Mouse (Mus musculus) midbrain, postnatal 0 days (tissue): ENCODE data around the gene Creb1. TPM values are rescaled to one million over a fixed set of nuclear protein-coding genes. Genes with fewer than 3 reads are reported as not detected.

ENCODE experiments used
- ATAC-seq: fragments of 200-750 bp; cut with Nextera tagmentation; 2 replicates; pipeline ENCODE4 v1.8.0; 2017; ENCODE audit warnings: moderate number of reproducible peaks, mild to moderate bottlenecking, moderate TSS enrichment, moderate library complexity; ENCODE audit not compliant: low FRiP score
- DNase-seq: peaks from one replicate; pipeline ENCODE4 v3.0.0-alpha.2; 2015; ENCODE audit warnings: low spot score
- H3K27ac ChIP-seq: fragments of 300-500 bp; sonication (generic); 2 replicates; pipeline ENCODE4 v1.5.1; 2014; ENCODE audit warnings: low read depth, mild to moderate bottlenecking, low read length, mixed read lengths
- H3K27me3 ChIP-seq: fragments of 300-500 bp; sonication (generic); 2 replicates; pipeline ENCODE4 v1.6.1; 2014; ENCODE audit warnings: low read length, control low read depth, mixed read lengths; ENCODE audit not compliant: insufficient read depth
- H3K36me3 ChIP-seq: fragments of 300-500 bp; sonication (generic); 2 replicates; pipeline ENCODE4 v1.6.1; 2014; ENCODE audit warnings: low read length, control low read depth, mixed read lengths; ENCODE audit not compliant: insufficient read depth
- H3K4me1 ChIP-seq: fragments of 300-500 bp; sonication (generic); 2 replicates; pipeline ENCODE4 v1.6.1; 2014; ENCODE audit warnings: mild to moderate bottlenecking, control low read depth, antibody characterized with exemption, low read length, mixed read lengths; ENCODE audit not compliant: insufficient read depth
- H3K4me2 ChIP-seq: fragments of 300-500 bp; sonication (generic); 2 replicates; pipeline ENCODE4 v1.6.1; 2014; ENCODE audit warnings: low read depth, mild to moderate bottlenecking, low read length, mixed read lengths; ENCODE audit not compliant: poor library complexity, severe bottlenecking
- H3K4me3 ChIP-seq: fragments of 300-500 bp; sonication (generic); 2 replicates; pipeline ENCODE4 v1.5.1; 2014; ENCODE audit warnings: low read depth, mild to moderate bottlenecking, low read length, moderate library complexity
- H3K9ac ChIP-seq: fragments of 300-500 bp; sonication (generic); replicated peaks from 2 replicates; pipeline ENCODE4 v1.6.1; 2014; ENCODE audit warnings: mild to moderate bottlenecking, low read length, moderate library complexity, mixed read lengths; ENCODE audit not compliant: poor library complexity, severe bottlenecking
- H3K9me3 ChIP-seq: fragments of 300-500 bp; sonication (generic); 2 replicates; pipeline ENCODE4 v1.6.1; 2016; ENCODE audit warnings: low read length, control low read depth
- CTCF ChIP-seq: IDR thresholded peaks from 2 replicates; pipeline ENCODE4 v1.5.1; 2016; ENCODE audit warnings: antibody characterized with exemption, mild to moderate bottlenecking
- WGBS: fragments of 180-500 bp; shearing (Covaris S2); extraction: QIAGEN DNeasy Blood & Tissue Kit; methylation state at CpG from one replicate; pipeline ENCODE4 v1.1.7; 2014; 5-methylcytosine and 5-hydroxymethylcytosine counted together
- polyA plus RNA-seq: library from polyadenylated mRNA; unstranded; fragments of >200 nt; fragmentation: Nextera tagmentation; extraction: Ambion mirVana; gene quantifications from 2 replicates; pipeline ENCODE4 v1.2.1, GENCODE M21; 2015
- total RNA-seq: library from RNA; depleted of rRNA; stranded (reverse); fragments of >200 nt; gene quantifications from 2 replicates; pipeline ENCODE4 v1.2.3, GENCODE M21; 2014; rRNA removed

Creb1 gene
- 45.1 and 52.9 TPM in 2 replicates for total RNA-seq
- polyA plus RNA-seq, result 10.3 and 11.8 TPM in 2 replicates

GRCm38 (mm10) chr1:64532589-64533470 is at the start of gene Creb1:
Gene Creb1, plus strand, starts transcription at chr1:64532645.
- peak; percentile 98 for ATAC-seq
- DNase-seq, result peak; percentile 98
- TF ChIP-seq CTCF, result peak; percentile 50
- H3K27me3 ChIP-seq, result no peaks in the 10 kb centered on the region
- H3K4me3 ChIP-seq, result peak within 1 kb of the TSS; percentile 94
- peaks cover 8% of the 10 kb centered on the region; the same call in 1 of the 2 replicates for H3K4me1 ChIP-seq
- no peaks in the 10 kb centered on the region for H3K9me3 ChIP-seq
- no peaks in the 10 kb centered on the region for H3K36me3 ChIP-seq
- peak within 1 kb of the TSS; percentile 98 for H3K9ac ChIP-seq
- H3K4me2 ChIP-seq, result peak within 1 kb of the TSS; percentile 89
- WGBS, result under 1% methylated on average over 69 of the region's 119 CpGs
- H3K27ac ChIP-seq, result peak within 1 kb of the TSS; percentile 100

DNA sequence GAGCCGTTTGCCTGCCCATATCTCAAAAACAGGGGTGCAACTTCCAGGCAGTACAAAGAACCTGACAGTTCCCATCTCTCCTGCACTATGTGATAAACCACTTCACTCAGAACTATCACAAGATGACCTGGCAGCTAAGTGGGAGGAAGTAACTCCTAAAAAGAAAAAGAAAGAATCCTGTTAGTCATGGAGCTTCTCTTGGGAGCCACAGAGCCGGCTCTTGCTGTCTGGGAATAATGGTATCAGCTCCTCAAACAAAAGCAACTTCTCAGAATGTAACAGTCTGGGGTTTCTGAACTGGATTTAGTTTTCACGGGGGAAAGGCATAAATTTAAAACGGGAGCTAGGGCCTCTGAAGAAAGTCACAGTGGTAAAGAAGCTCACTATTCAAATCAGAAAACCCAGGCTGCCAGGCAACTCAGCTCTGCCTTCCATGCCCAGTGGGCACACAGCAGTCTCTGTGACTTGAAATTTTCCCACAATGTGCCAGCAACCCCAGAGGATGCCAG is 43.9 kb upstream of the Creb1 start:
- Histone ChIP-seq H3K4me2 (no peak overlapping the region), H3K4me3 (no peak overlapping the region), H3K27me3 (no peaks in the 10 kb centered on the region), H3K36me3 (no peaks in the 10 kb centered on the region), H3K9me3 (no peaks in the 10 kb centered on the region), H3K4me1 (0 out of 2 replicates have a peak, but pooled peaks cover 3% of the 10 kb centered on the region), H3K27ac (no peak overlapping the region; the same call in 1 of the 2 replicates), H3K9ac (no peak overlapping the region)
- TF ChIP-seq CTCF, result no peak
- ATAC-seq, result 0 out of 2 replicates have a peak, but pooled peaks have one; percentile 20
- 6% methylated on average over 4 of the region's 4 CpGs for WGBS
- DNase-seq, result peak; percentile 39

DNA sequence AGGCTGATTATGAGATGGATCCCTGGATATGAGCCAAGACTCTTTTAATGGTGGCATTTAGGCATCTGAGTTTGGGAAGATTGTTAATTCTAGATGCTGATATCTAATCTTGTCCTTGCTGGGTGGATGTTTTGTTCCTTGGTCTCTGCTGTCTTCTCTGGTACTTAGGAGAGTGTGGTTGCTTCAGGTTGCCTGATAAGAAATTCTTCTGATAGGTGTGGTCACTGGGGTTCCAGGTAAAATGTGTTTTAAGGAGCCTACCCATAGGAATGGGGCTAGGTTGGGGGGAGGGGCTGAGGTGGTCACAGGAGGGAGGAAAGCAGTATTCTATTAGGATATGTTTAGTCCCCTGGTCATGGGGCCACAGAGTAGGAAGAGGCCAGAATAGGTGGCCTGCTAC is 35.6 kb upstream of the Creb1 start:
- no peak overlapping the region for H3K4me2 ChIP-seq
- H3K9me3 ChIP-seq, result no peaks in the 10 kb centered on the region
- H3K36me3 ChIP-seq, result no peaks in the 10 kb centered on the region
- no peak overlapping the region for H3K9ac ChIP-seq
- H3K27ac ChIP-seq, result no peak overlapping the region
- ATAC-seq (no peak), DNase-seq (no peak)
- no peak for TF ChIP-seq CTCF
- no peaks in the 10 kb centered on the region for H3K27me3 ChIP-seq
- H3K4me3 ChIP-seq, result no peak overlapping the region
- H3K4me1 ChIP-seq, result no peaks in the 10 kb centered on the region

DNA sequence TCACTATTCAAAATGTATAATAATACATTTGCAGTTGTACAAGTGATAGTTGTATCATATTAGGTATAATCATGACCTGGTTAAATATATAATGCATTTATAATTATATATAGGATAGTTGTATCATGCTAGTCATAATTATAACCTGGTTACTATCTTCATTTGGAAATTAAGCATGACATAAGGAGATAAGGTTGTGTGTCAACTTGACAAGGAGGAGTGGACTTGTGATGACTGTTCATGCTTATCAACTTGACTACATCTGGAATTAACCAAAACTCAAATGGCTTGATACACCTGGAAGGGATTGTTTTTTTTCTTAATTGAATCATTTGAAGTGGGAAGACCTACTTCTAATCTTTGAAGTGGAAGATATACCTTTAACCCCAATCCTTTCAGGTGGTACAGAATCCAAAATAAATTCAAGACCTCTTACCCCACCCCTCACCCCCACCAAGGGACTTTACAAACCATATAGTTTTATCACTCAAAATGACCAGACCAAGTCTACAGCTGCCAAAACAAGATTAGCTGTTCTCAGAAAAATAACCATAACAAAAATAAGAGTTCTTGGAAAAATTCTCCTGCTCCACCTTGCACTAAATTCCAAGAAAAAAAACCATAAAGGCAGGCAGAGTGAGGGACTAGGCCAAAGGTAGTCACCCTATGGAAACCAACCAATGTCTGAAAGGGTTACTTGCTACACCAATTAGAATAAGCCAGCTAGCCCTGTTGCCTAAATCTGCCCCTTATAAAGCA is 30.9 kb upstream of the Creb1 start:
- Histone ChIP-seq H3K9ac (no peak overlapping the region), H3K9me3 (no peaks in the 10 kb centered on the region), H3K27me3 (no peaks in the 10 kb centered on the region), H3K27ac (no peak overlapping the region), H3K36me3 (no peaks in the 10 kb centered on the region), H3K4me2 (no peak overlapping the region), H3K4me1 (no peaks in the 10 kb centered on the region), H3K4me3 (no peak overlapping the region)
- DNase-seq, result no peak
- no peak for TF ChIP-seq CTCF
- no peak for ATAC-seq

DNA sequence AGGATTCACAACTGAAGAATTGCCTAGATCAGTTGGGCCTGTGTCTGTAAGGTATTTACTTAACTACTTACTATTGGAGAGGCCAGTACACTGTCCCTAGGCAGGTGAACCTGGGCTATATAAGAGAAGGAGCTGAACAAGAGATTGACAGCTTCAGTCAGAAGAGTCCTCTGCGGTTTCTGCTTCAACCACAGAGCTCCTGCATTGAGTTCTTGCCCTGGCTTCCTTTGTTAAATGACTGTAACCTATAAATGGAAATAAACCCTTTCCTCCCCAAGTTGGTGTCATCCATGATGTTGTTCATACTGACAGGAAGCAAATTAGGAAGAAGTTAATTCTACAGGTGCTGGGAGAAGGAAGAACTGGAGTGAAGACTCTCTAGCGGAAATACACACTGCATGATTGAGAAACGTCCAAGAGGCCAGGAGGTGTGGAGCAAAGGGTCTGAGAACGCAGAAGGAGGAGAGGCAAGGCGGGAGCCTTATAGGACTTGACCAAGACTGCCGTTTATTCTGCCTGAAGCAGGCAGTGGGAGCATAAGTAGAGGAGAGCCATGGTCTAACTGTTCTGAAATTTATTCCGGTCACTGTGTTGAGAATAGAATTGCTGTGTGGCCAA is 23.9 kb upstream of the Creb1 start:
- no peak overlapping the region for H3K4me2 ChIP-seq
- TF ChIP-seq CTCF, result no peak
- no peak overlapping the region for H3K9ac ChIP-seq
- H3K27ac ChIP-seq, result no peak overlapping the region
- no peak overlapping the region for H3K4me3 ChIP-seq
- no peaks in the 10 kb centered on the region for H3K9me3 ChIP-seq
- DNase-seq, result no peak
- H3K4me1 ChIP-seq, result no peaks in the 10 kb centered on the region
- no peaks in the 10 kb centered on the region for H3K36me3 ChIP-seq
- WGBS, result 89% methylated on average over 7 of the region's 7 CpGs
- ATAC-seq, result no peak
- no peaks in the 10 kb centered on the region for H3K27me3 ChIP-seq
